Mouse (Mus musculus) erythroblast, embryonic 14.5 days (primary cell): Measurements from ENCODE around the gene Dchs2.

Experiments
- GATA1 ChIP-seq: IDR thresholded peaks from 2 replicates; pipeline ENCODE4 v1.6.1; 2012; ENCODE audit warnings: low read length, inconsistent platforms, mixed read lengths
- TAL1 ChIP-seq: IDR thresholded peaks from 3 replicates; pipeline ENCODE4 v1.6.1; 2012; ENCODE audit warnings: low read length, inconsistent platforms, mixed read lengths

DNA sequence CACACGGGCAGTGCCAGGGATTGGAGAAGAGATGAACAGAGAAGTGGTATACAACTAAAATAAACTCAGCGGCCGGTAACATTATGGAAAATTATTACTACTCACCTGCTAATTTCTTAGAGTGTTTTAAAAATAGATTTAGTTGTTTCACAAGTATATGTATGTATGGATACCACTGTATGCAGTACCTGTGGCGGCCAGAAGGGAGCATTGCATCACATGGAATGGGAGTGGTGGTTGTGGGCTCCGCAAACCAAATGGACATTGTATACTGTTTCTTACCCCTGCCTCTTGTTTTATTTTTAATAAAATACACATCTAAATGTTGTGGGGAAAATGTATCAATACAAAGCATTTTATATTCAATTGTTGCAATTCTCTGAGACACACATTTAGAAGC lies 176.1 kb downstream of the Dchs2 start:
- TF ChIP-seq TAL1 (no peak), GATA1 (no peak)
